13 mouse cellular contexts compared by ENCODE assay signal in genomic region chr9:66170506-66170905, GRCm38 (mm10). TPM values are rescaled to one million over a fixed set of nuclear protein-coding genes. Genes with fewer than 3 reads are reported as not detected.
DNase-seq lines count a peak whose midpoint lies in the region; ATAC-seq and TF ChIP-seq lines count a peak whose summit lies in the region.
"Had no signal": no experiment of that assay in that cellular context is flagged by ENCODE, and none has a peak within 500 bp of the region (broad histone marks: within the 10 kb centered on the region; RNA-seq: fewer than 3 reads in every experiment).

No protein-coding gene starts in this region.

- intact Hi-C loops in gastrocnemius, adult 2 months (cut with DNase I): no loop called here

- 5% methylated on average over 5 of the region's 5 CpGs for WGBS in forebrain, embryonic 12.5 days
- 6% methylated on average over 5 of the region's 5 CpGs for WGBS in forebrain, embryonic 15.5 days
- WGBS in lung, postnatal 0 days: 57% methylated on average over 5 of the region's 5 CpGs
- 18% methylated on average over 5 of the region's 5 CpGs for WGBS in embryonic facial prominence, embryonic 10.5 days

- no peak for TF ChIP-seq EP300 in lung, postnatal 0 days (IDR thresholded peaks at IDR 0.05)

- H3K4me1 ChIP-seq in forebrain, embryonic 12.5 days: peaks cover 38% of the 10 kb centered on the region
- H3K4me1 ChIP-seq in forebrain, embryonic 15.5 days: peaks cover 4% of the 10 kb centered on the region
- H3K4me1 ChIP-seq in lung, postnatal 0 days (ENCODE audit: insufficient read depth, low read depth, low read length): peaks cover 3% of the 10 kb centered on the region; the same call in 1 of the 2 replicates
- peaks cover 55% of the 10 kb centered on the region for H3K4me1 ChIP-seq in embryonic facial prominence, embryonic 10.5 days

- no peak for TF ChIP-seq CTCF in lung, postnatal 0 days (IDR thresholded peaks at IDR 0.05)
- no peak for TF ChIP-seq CTCF in gastrocnemius, adult 2 months (IDR thresholded peaks at IDR 0.05)

- H3K9me3 ChIP-seq in forebrain, embryonic 12.5 days: no peaks in the 10 kb centered on the region
- H3K9me3 ChIP-seq in forebrain, embryonic 15.5 days: no peaks in the 10 kb centered on the region
- H3K9me3 ChIP-seq in lung, postnatal 0 days (ENCODE audit: low read length): no peaks in the 10 kb centered on the region
- H3K9me3 ChIP-seq in embryonic facial prominence, embryonic 10.5 days: no peaks in the 10 kb centered on the region
- H3K9me3 ChIP-seq: liver, embryonic 12.5 days had no signal

- no peak overlapping the region for H3K4me3 ChIP-seq in forebrain, embryonic 12.5 days (replicated peaks)
- H3K4me3 ChIP-seq in forebrain, embryonic 15.5 days: no peak overlapping the region
- no peak overlapping the region for H3K4me3 ChIP-seq in lung, postnatal 0 days (ENCODE audit: low read depth, low read length)
- no peak overlapping the region for H3K4me3 ChIP-seq in embryonic facial prominence, embryonic 10.5 days
- H3K4me3 ChIP-seq in gastrocnemius, adult 2 months: no peak overlapping the region
- H3K4me3 ChIP-seq: liver, embryonic 12.5 days had no signal

- peak overlapping the region; percentile 65; the same call in 1 of the 2 replicates for H3K27ac ChIP-seq in forebrain, embryonic 12.5 days
- no peak overlapping the region for H3K27ac ChIP-seq in forebrain, embryonic 15.5 days (replicated peaks)
- H3K27ac ChIP-seq in lung, postnatal 0 days (ENCODE audit: low read length): 0 out of 2 replicates have a peak overlapping the region, but pooled peaks have one; percentile 40
- H3K27ac ChIP-seq in embryonic facial prominence, embryonic 10.5 days (replicated peaks): peak overlapping the region; percentile 72
- no peak overlapping the region for H3K27ac ChIP-seq in gastrocnemius, adult 2 months
- H3K27ac ChIP-seq: liver, embryonic 12.5 days had no signal

- H3K9ac ChIP-seq in forebrain, embryonic 12.5 days: no peak overlapping the region
- no peak overlapping the region for H3K9ac ChIP-seq in forebrain, embryonic 15.5 days (replicated peaks)
- no peak overlapping the region for H3K9ac ChIP-seq in lung, postnatal 0 days (replicated peaks; ENCODE audit: low read depth)
- H3K9ac ChIP-seq: liver, embryonic 12.5 days had no signal

- H3K27me3 ChIP-seq in forebrain, embryonic 12.5 days: no peaks in the 10 kb centered on the region
- no peaks in the 10 kb centered on the region for H3K27me3 ChIP-seq in forebrain, embryonic 15.5 days
- no peaks in the 10 kb centered on the region for H3K27me3 ChIP-seq in lung, postnatal 0 days (replicated peaks; ENCODE audit: insufficient read depth, low read length)
- no peaks in the 10 kb centered on the region for H3K27me3 ChIP-seq in embryonic facial prominence, embryonic 10.5 days (replicated peaks; ENCODE audit: low read depth, poor library complexity, severe bottlenecking)
- H3K27me3 ChIP-seq: liver, embryonic 12.5 days had no signal

- no peak for DNase-seq in lung, postnatal 0 days (ENCODE audit: low spot score)
- no peak for DNase-seq in lung, postnatal 10 days
- no peak for DNase-seq in embryonic facial prominence, embryonic 10.5 days (ENCODE audit: low spot score)
- DNase-seq in retina, postnatal 1 day: peak; percentile 81
- no peak for DNase-seq in thymus, postnatal 36 days
- no peak for DNase-seq in gastrocnemius, adult 2 months
- DNase-seq: adrenal gland, postnatal 10 days; cerebellum, postnatal 14 days; lung, postnatal 14 days; thymus, postnatal 4 days had no signal

- 0 out of 2 replicates have a peak, but pooled peaks have one; percentile 55 for ATAC-seq in forebrain, embryonic 12.5 days (ENCODE audit: low FRiP score)
- ATAC-seq in forebrain, embryonic 15.5 days (replicated peaks): no peak
- ATAC-seq in lung, postnatal 0 days: no peak
- ATAC-seq: liver, embryonic 12.5 days had no signal

- no peaks in the 10 kb centered on the region for H3K36me3 ChIP-seq in forebrain, embryonic 12.5 days (replicated peaks)
- no peaks in the 10 kb centered on the region for H3K36me3 ChIP-seq in forebrain, embryonic 15.5 days
- no peaks in the 10 kb centered on the region for H3K36me3 ChIP-seq in lung, postnatal 0 days (ENCODE audit: insufficient read depth, low read length)
- no peaks in the 10 kb centered on the region for H3K36me3 ChIP-seq in embryonic facial prominence, embryonic 10.5 days (replicated peaks)
- H3K36me3 ChIP-seq: liver, embryonic 12.5 days had no signal

- H3K4me2 ChIP-seq in forebrain, embryonic 12.5 days: no peak overlapping the region
- no peak overlapping the region for H3K4me2 ChIP-seq in forebrain, embryonic 15.5 days (replicated peaks)
- H3K4me2 ChIP-seq in lung, postnatal 0 days (replicated peaks; ENCODE audit: low read depth, low read length): no peak overlapping the region
- H3K4me2 ChIP-seq: liver, embryonic 12.5 days had no signal

RNA-seq across cellular contexts. Expression of gene Dapk2, which starts 12.5 kb away (rescaled TPM):
- polyA plus RNA-seq in forebrain, embryonic 12.5 days (2016; fragmentation: Nextera tagmentation; extraction: Ambion mirVana): 6.2 and 6.9 TPM in 2 replicates
- 1.4 and 1.8 TPM in 2 replicates for polyA plus RNA-seq in forebrain, embryonic 15.5 days (2015; fragmentation: Nextera tagmentation; extraction: Ambion mirVana)
- 60.9 and 66.6 TPM in 2 replicates for polyA plus RNA-seq in lung, postnatal 0 days (2015; fragmentation: Nextera tagmentation; extraction: Ambion mirVana)
- 5.3 and 5.8 TPM in 2 replicates for polyA plus RNA-seq in embryonic facial prominence, embryonic 10.5 days (2016; fragmentation: Nextera tagmentation; extraction: Ambion mirVana)
- 10 to 100 TPM; 24.2 to 38.4 TPM for total RNA-seq in gastrocnemius, adult 2 months (2021)

RNA-seq across cellular contexts. Expression of gene Ciao2a, which starts 44.1 kb away (rescaled TPM):
- 122 and 139 TPM in 2 replicates for polyA plus RNA-seq in forebrain, embryonic 12.5 days (2016; fragmentation: Nextera tagmentation; extraction: Ambion mirVana)
- polyA plus RNA-seq in forebrain, embryonic 15.5 days (2015; fragmentation: Nextera tagmentation; extraction: Ambion mirVana): 87.5 and 89.0 TPM in 2 replicates
- 110 and 111 TPM in 2 replicates for polyA plus RNA-seq in lung, postnatal 0 days (2015; fragmentation: Nextera tagmentation; extraction: Ambion mirVana)
- polyA plus RNA-seq in embryonic facial prominence, embryonic 10.5 days (2016; fragmentation: Nextera tagmentation; extraction: Ambion mirVana): 159 and 162 TPM in 2 replicates
- 10 to 100 TPM; 43.7 to 52.9 TPM for total RNA-seq in gastrocnemius, adult 2 months (2021)

RNA-seq across cellular contexts. Expression of gene Snx1, which starts 44.1 kb away (rescaled TPM):
- polyA plus RNA-seq in forebrain, embryonic 12.5 days (2016; fragmentation: Nextera tagmentation; extraction: Ambion mirVana): 130 and 135 TPM in 2 replicates
- 109 TPM in 2 replicates for polyA plus RNA-seq in forebrain, embryonic 15.5 days (2015; fragmentation: Nextera tagmentation; extraction: Ambion mirVana)
- polyA plus RNA-seq in lung, postnatal 0 days (2015; fragmentation: Nextera tagmentation; extraction: Ambion mirVana): 108 and 112 TPM in 2 replicates
- 124 and 129 TPM in 2 replicates for polyA plus RNA-seq in embryonic facial prominence, embryonic 10.5 days (2016; fragmentation: Nextera tagmentation; extraction: Ambion mirVana)
- total RNA-seq in gastrocnemius, adult 2 months (2021): 10 to 100 TPM; 10.9 to 16.0 TPM

Comparison
In these comparisons a context has a peak if more than half of its experiments do, and no peak if none do; other contexts are left out.
1. H3K27ac ChIP-seq: peak in forebrain, embryonic 12.5 days (single experiment), lung, postnatal 0 days (single experiment) and embryonic facial prominence, embryonic 10.5 days (single experiment); none in forebrain, embryonic 15.5 days (single experiment) and gastrocnemius, adult 2 months (single experiment).